Mouse (Mus musculus) layer of hippocampus, postnatal 14 days (tissue): Measurements from ENCODE around the gene Trpt1. TPM values are rescaled to one million over a fixed set of nuclear protein-coding genes. Genes with fewer than 3 reads are reported as not detected.

ENCODE experiments used
- DNase-seq, 2 experiments: peaks; one replicate each; pipeline ENCODE4 v3.0.0; 2021 to 2022; ENCODE audit warnings: low spot score in 2 of 2, mixed read lengths in 1 of 2
- total RNA-seq, 2 experiments: library from RNA; stranded (reverse); gene quantifications; 2 replicates each; pipeline ENCODE4 v1.2.3; 2021

Gene Trpt1
- total RNA-seq, 2 experiments from 2014 or later, result 16.4 to 20.4 TPM

DNA sequence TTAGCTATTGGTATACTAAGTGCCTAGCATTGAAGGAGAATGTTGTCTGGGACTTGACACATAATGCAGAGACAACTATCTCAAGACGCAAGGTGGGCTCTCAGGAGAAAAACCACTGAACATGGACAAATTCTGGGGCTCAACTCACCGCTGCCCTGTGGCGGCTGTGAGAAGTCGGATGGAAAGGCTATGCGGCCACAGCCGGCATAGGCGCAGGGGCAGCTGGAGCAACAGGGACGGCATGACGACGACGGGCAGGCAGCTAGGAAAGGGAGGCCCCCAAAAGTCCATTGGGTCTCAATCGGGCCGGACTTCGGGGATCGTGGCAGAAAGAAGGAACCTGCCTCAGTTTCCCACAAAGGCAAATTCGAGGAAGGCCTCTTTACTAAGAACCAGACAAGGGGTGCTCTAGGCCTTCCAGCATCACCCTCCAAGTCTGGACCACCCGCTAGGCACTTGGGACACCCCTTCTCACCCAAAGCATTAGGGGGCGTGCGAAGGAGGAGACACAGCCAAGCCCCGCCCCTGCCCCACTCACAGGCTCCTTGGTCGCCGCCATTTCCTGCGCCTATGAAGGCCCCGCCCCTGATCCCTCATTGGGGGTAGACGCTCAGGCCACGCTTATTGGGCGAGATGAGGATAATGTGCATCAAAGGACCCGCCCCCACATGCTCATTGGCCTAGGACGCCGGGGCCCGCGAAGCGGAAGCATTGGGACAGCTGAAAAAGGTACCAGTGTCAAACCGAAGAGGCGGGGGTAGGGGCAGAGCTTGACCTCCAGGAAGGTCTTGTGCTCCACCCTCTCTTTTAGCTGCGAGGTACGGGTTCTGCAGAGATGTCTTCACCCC, 3.7 kb upstream of the Trpt1 start, which contains the start of gene Dnajc4:
Gene Dnajc4, minus strand, starts transcription at position 562 of the 848 bp plus-strand sequence.
- peak; percentile 88 to 96 for DNase-seq

DNA sequence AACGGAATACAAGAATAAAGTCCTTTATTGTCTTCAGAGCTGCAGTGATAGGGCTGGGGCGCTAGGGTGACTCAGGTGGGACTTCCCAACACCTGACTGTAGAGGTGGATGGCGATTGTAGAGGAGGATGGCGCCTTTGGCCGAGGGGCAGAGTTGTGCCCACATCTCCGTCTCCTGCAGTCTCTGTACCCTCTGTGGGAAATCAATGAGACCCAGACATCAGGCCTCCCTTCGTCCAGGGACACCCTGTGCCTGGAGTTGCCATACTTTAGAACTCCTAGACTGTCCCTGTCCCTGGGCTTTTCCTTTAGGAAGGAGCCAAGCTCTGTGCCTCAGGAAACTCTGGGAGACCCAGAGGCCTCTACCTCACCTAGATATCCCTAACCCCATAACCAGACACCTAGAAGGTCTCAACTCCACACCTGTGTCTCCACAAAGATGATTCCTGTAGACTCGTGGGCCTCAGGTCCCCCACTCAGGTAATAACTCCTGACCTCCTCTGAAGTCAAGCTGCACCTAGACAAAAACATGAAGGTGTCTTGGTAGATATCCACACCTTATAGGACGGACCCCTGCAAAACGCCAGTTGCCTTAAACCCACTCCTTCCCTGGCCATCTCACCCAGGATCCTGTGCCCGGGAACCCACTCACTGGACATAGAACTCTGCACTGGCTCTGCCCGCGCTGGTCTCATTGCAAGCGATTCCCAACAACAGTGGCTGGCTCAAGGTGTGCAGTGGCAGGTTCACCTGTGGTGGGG, 2.7 kb upstream of the Trpt1 start:
- DNase-seq, result no peak

DNA sequence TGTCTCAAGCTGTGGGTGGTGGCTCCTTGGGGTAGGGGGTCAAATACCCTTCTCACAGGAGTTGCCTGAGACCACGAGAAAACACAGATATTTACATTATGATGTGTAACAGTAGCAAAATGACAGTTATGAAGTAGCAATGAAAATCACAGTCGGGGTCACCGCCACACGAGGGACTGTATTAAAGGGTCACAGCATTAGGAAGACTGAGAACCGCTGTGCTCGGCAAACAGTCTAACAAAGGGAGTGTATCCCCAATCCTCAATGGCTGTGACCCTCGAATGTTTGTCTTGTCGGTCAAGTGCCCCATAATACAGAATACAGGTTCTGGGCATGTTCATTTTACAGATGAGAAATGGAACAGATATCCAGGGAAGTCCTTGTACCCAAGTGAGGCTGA, 1.9 kb upstream of the Trpt1 start:
- no peak for DNase-seq

DNA sequence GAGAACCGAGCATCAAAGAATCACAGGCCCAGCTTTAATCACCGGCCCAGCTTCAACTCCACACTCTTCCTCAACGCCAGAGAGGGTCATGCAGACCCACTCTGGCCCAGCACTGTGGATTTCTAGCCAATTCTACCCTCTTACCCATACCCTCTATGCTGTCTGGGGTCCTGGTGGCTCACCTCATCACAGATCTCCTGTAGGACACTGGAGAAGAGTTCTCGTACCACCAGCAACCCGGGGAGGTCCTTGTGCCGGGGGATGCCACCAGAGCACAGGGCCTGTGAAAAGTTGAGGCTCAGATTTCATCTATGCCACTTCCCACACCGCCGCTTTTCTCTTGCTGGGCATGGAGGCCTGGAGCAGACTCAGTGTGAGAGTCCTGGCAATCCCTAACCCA, 1.4 kb upstream of the Trpt1 start:
- DNase-seq, result no peak

DNA sequence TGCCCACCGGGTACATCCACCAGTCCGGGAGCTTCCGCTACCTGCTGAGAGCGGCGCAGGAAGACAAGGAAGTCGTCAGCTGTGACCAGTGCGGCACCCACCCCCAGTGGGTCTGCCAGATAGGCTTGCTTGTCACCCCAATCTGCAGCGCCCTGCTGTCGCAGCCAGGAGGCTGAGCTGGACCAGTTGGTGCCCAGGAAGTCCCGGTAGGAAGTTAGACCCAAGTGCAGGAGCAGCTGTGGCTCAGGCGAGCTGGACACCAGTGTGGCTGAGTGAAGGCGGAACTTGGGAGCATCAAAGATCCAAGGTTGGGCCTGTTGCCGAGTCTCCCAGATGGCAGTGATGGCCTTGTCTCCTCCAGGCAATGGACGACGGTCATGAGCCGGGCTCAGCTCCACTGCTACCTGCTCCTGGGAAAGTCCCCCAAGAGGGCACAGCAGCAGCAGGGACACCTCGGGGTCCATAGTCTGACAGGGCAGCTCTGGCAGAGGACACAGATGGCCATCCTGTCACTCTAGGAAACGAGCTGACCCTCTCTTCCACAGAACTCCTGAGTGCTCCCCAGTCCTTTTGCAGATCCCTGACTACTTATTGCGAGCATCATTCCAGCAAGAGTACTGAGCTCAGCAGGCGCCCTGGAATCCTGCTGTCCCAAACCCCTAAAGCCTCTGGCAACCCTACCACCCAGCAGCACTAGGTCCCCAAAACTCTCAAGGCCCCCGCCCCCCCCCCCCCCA, 508 bp upstream of the Trpt1 start:
- no peak for DNase-seq

DNA sequence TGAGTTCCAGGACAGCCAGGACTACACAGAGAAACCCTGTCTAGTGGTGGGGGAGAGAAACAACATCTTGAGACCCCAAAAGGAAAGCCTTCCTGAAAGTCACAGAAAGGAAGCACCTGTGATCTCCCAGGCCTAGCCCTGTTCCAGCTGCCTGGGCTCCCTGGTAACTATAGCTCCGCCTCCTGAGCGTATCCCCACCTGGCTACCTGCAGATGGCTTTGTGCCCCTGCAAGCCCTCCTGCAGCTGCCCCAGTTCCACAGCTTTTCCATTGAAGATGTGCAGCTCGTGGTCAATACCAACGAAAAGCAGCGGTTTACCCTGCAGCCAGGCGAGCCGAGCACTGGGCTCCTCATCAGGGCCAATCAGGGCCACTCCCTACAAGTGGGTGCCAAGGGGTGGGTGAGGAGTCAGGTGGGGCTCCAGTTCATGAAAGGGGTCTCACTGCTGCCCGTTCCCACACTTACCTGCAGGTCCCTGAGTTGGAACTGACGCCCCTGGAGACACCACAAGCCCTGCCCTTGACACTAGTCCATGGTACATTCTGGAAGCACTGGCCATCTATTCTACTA, 1.9 kb downstream of the Trpt1 start:
- DNase-seq, result no peak

DNA sequence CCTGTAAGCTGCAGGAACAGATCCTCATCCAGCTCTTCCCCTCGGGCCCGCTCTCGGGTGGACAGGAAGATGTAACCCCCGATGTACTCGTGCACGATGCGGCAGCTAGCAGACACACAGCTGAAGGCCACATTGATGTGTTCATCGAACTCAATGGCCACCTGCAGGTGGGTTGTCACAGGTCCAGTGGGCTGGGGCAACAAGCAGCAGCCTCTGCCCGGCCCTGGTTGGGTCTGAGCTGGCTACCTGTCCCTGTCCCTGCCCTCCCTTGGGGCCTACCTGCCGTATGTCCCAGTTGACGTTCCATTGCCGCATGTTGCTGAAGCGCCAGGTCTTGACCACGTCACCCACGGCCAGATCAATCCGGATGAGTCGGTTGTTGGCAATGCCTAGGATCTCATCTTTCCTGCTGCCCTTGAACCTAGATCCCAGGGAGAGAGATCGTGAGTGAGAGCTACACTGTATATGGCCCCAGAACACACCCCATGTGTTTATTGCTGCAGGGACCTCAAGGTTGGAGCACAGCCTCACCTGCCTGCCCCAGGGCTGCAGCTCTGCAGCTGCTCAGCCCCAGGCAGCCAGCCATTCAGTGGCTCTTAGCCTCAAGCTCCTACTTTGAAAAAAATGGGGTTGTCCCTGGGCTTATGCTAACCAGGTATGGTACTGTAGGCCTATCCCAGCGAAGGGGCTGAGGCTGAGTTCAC, 3.6 kb downstream of the Trpt1 start:
- no peak for DNase-seq

DNA sequence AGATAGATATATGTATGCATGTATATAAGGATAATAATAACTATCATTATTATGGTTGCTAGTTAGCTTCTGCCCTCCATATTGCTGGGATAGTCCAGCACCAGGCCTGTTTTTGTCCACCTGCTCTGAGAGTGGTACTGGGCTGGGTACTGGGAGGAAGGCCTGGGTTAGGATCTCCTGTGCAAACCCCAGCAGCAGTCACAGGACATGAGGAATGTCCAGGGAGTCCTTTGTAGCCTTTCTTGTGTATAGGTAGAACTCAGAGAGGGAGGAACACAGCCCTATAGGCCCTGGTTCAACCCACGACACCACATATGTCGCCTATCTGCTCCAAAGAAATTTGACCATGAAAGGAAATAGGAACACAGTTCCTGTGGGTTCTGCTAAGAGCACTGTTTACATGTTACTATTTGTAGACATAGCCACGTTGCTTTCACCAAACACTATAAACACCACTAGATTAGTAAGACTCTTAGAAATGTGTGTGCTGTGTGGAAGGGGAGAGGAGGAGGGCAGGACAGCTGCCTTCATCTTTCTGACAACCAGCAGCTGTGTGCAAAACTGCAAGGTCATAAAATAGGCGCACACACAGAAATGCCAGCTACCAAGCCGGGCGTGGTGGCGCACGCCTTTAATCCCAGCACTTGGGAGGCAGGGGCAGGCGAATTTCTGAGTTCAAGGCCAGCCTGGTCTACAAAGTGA, 11.1 kb downstream of the Trpt1 start:
- DNase-seq, result no peak

DNA sequence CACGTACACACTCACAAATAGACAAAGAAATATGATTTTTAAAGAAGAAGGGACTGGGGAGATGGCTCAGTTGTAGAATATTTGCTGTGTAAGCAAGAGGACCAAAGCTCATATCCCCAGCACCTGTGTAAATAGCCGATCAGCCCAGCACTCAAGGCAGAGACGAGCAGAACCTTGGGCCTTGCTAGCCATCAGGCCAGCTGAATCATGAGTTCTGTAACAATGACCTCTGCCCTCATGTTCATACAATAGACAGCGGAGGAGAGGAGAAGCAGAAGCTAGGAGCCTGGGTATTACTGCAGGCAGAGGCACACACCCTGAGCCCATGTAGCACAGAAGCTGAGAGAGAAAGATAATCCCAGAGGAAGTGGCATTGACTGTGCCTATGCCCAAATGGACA, 16.5 kb downstream of the Trpt1 start:
- no peak for DNase-seq

DNA sequence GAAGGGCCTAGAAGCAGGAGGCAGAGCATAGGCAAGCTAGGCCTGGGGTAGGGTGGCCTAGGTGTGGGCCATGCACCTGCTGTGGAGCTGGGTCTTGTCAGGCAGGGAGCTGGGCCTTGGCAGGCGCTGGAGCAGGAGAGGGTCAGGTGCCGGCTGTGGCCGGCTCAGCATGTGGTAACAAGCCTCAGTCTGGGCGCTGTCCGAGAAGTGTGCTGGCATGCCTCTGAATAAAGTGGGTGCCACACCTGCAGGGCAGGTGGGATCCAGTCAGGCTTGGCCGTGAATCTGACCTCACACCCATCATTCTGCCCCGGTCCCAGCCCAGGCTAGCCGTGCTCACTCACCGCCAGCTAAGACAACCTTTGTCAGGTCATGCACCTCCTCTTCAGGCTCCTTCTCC, 18.1 kb downstream of the Trpt1 start:
- no peak for DNase-seq

DNA sequence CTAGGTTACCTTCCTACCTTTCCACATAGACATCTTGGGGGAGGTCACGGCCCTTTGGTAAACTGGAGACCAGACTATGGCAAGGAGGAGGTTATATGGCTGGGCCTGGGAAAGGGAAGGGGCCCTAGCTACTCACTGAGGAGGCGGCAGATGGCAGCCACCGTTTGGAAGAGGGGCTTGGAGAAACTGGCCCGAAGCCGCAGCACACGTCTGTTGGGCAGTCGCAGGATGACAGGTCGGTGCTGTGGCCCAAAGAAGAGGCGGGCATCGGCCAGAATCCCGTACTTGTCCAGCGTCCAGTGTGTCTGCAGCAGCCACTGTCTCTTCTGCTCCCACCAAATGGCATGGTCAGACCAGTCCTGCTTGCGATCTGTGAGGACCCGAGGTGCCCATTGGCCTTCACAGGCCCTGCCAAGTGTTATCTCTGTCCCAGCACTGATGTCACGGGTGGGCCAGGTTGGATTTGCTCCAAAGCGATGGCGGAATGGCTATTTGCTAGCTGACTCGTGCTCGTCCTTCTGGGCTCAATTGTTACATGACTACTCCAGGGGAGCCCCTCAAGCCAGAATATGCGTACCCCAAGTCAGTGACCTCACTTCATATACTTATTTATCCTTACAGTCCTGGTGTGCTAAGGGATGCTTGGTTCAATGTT, 18.7 kb downstream of the Trpt1 start:
- no peak for DNase-seq

DNA sequence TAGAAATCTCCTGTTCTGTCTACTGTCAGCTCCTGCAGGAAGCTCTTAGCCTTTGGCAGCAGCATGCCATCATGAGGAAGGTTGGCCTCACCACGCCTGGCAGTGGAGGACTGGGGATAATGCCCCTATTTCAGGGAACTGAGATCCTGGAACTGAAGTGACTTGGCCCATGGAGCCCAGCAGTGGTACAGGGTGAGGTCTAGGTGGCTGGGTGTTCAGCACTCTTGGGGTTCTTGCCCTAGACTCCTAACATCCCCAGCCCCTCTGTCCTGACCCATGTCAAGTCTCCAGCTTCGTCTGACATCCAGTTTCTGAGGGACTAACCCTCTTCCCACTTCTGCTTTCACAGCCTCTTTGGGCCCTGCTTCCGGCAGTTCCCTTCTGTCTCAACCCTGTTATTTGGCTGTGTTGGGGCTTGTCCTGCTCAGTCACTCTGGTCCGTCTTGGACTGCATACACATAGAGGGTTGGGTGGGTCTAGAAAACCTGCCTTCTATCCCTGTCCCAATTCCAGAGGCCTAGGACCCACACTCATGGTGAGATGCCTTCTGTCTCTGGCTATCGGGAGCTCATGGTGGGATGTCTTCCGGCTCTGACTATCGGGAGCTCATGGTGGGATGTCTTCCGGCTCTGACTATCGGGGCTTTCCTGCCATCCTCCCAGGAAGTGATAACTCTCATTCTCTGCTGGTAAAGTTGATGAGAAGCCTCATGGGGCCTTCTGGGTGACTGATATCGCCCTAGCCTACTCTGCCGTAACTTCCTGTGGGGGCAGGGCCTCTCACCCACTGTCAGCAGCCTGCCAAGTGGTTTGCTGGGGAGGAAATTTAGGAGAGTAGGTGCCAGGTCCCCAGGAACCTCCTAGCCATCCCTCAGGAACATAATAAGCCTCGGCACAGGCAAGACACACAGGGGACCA, 21.9 kb downstream of the Trpt1 start:
- DNase-seq, result no peak

DNA sequence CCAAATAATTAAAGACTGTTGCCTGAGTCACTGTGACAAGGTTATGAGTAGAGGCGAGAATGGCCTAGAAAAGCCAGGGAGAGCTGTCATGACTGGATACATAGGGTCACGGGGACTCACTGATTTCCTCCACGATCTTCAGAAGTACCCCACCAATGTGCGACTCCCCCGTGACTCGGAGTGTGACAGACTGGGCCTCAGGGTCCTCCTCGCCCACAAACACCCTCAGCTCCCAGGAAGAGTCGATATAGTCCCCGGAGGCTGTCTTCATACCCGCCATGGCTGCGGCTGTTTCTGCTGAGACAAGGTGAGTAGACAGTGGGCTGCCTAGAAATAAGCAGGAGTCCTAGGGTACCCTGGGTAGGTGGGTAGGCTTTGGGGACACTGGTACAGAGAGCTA, 22.6 kb downstream of the Trpt1 start:
- no peak for DNase-seq

DNA sequence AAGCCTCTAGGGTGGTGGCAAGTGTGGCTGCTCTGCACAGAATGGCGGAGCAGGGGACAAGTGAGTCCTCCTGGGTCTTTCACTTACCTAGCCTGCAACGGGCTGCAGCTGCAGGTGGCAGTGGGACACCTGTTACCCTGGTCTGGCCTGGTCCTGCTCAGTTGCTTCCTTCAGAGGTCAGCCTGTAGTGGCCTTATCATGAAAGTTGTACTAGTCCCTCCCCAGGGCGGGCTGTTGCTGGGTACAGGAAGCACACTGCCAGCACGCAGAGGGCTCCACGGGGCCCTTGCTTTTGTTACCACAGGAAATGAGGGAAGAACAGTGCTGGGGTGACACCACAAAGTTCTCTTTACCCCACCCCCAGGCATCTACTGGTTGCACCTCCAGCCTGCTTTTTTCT, 23.3 kb downstream of the Trpt1 start, which contains the start of gene Fermt3:
Gene Fermt3, minus strand, starts transcription at position 279 of the 400 bp plus-strand sequence.
- DNase-seq, result peak in 1 of 2 experiments; percentile 37

DNA sequence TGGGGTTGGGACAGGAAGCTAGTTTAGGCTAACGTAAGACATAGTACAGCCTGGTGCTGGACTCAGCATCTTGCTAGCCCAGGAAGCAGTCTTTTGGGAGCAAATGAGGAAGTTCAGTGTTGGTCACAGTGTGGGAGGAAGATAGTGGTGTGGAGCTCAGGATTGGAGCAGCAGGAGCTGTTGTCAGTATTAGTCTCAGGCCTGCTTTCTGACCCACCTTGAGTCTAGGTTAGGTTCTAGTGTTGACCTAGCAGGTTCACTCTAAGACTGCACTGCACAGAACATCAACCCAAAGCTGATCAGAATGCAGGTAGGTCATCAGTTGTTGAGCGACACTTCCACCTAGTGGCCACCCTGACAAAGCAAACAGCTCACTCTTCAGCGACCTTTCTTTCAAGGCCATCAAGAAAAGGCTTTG, 24.3 kb downstream of the Trpt1 start:
- no peak for DNase-seq

DNA sequence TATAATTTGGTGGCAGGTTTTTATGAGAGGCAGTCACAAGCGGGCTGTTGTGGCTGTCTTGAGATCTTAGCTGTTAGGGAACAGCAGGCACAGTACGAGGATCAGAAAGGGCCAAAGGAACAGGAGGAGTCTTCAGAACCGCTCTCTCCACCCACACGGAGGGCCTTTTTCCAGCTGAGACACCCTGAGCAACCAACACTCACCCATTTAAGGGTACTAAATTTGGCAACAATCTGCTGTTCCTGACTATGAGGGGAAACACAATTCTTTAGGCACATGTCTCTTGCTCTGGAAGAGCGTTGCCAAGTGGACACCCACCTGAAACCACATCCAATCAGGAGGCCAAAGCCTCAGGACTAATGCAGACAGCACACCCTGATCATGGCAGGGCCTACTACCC, 33.6 kb downstream of the Trpt1 start:
- DNase-seq, result no peak

DNA sequence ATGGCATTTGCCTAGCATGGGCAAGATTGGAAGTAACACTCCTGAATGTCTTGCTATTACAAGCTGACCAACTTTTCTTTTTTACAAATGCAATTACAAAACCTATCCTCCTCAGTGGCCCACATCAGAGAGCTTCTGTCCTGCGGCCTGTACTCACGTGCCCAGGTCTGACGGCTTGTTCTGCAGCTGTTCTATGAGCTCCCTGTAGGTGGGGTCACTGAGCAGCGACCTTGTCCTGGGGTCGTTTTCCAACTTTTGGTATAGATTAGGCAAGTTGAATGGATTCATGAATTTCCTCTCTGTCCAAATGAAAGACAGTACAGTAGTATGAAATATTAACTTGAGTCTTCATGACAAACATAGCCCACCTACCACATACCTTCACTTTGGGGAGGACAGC, 38.1 kb downstream of the Trpt1 start:
- DNase-seq, result no peak

DNA sequence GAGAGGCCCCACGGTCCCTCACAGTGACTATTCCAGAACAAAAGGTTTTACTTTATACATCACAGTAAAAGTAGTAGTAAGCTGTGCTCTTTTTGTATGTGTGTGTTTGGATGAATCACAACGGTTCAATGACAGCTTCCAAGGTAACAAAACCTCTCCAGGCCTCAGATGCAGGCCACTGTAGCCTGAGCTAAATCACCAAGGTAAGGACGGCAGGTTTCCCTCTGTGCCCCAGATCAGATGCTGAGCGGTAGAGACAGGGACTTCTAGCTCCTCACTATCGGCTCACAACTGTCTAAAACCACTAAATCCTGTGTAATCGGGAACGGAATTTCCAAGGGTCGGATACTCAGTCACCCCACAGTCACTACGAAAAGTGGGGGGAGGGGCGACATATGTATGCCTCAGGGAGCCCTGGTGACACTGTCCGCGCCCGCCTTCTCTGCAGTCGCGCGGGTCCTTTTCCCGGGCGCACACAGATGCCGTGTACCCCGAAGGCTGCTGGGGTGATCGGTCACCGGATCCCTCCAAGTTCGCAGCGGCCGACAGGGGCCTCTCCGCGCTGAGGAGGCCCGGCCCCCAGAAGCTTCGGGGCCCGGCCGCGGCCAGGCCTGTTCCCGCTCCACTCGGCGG, 43.3 kb downstream of the Trpt1 start:
- peak in 1 of 2 experiments; percentile 64 for DNase-seq
